Mouse (Mus musculus) neural tube, embryonic 11.5 days (tissue): Measurements from ENCODE around the gene Pramel6. TPM values are rescaled to one million over a fixed set of nuclear protein-coding genes. Genes with fewer than 3 reads are reported as not detected.
"Not testable (repeated sequence)": the region's sequence is repeated elsewhere in the genome, so short reads cannot be mapped to it uniquely, and the experiment has no call there.

Experiments used
- ATAC-seq: fragments of 200-750 bp; cut with Nextera tagmentation; 2 replicates; pipeline ENCODE4 v1.8.0; 2017; ENCODE audit warnings: moderate number of reproducible peaks, mild to moderate bottlenecking, moderate TSS enrichment, moderate library complexity; ENCODE audit not compliant: insufficient read depth, low FRiP score, low TSS enrichment
- DNase-seq: peaks from one replicate; pipeline ENCODE4 v3.0.0-alpha.2; 2015; ENCODE audit warnings: low spot score
- H3K27ac ChIP-seq: fragments of 300-500 bp; sonication (generic); 2 replicates; pipeline ENCODE4 v1.5.1; 2014; ENCODE audit warnings: low read depth, mild to moderate bottlenecking, low read length
- H3K27me3 ChIP-seq: fragments of 300-500 bp; sonication (generic); 2 replicates; pipeline ENCODE4 v1.6.1; 2014; ENCODE audit warnings: mild to moderate bottlenecking, low read length, mixed read lengths; ENCODE audit not compliant: control insufficient read depth, insufficient read depth
- H3K36me3 ChIP-seq: fragments of 300-500 bp; sonication (generic); 2 replicates; pipeline ENCODE4 v1.6.1; 2014; ENCODE audit warnings: mild to moderate bottlenecking, low read length, moderate library complexity, mixed read lengths; ENCODE audit not compliant: control insufficient read depth, insufficient read depth
- H3K4me1 ChIP-seq: fragments of 300-500 bp; sonication (generic); 2 replicates; pipeline ENCODE4 v1.6.1; 2014; ENCODE audit warnings: low read length, mixed read lengths; ENCODE audit not compliant: control insufficient read depth, insufficient read depth
- H3K4me2 ChIP-seq: fragments of 300-500 bp; sonication (generic); 2 replicates; pipeline ENCODE4 v1.6.1; 2014; ENCODE audit warnings: low read depth, mild to moderate bottlenecking, moderate library complexity
- H3K4me3 ChIP-seq: fragments of 300-500 bp; sonication (generic); 2 replicates; pipeline ENCODE4 v1.5.1; 2014; ENCODE audit warnings: low read depth, low read length
- H3K9ac ChIP-seq: fragments of 300-500 bp; sonication (generic); 2 replicates; pipeline ENCODE4 v1.6.1; 2014; ENCODE audit warnings: mild to moderate bottlenecking, low read length
- H3K9me3 ChIP-seq: fragments of 300-500 bp; sonication (generic); 2 replicates; pipeline ENCODE4 v1.6.1; 2016; ENCODE audit warnings: low read length; ENCODE audit not compliant: control insufficient read depth
- WGBS: fragments of 180-500 bp; shearing (Covaris S2); extraction: QIAGEN DNeasy Blood & Tissue Kit; methylation state at CpG from one replicate; pipeline ENCODE4 v1.1.7; 2014; 5-methylcytosine and 5-hydroxymethylcytosine counted together
- polyA plus RNA-seq: library from polyadenylated mRNA; unstranded; fragments of >200 nt; fragmentation: Nextera tagmentation; extraction: Ambion mirVana; gene quantifications from 2 replicates; pipeline ENCODE4 v1.2.1, GENCODE M21; 2014

Gene Pramel6
- polyA plus RNA-seq = not detected in 2 replicates

GRCm38 (mm10) chr2:87506265-87506664 is at the start of gene Pramel6:
Pramel6 (plus strand) TSS chr2:87506565.
- no peak within 1 kb of the TSS for H3K9ac ChIP-seq
- no peak within 1 kb of the TSS for H3K27ac ChIP-seq
- no peak within 1 kb of the TSS for H3K4me3 ChIP-seq
- H3K27me3 ChIP-seq = no peaks in the 10 kb centered on the region
- no peak within 1 kb of the TSS for H3K4me2 ChIP-seq
- no peaks in the 10 kb centered on the region for H3K4me1 ChIP-seq
- ATAC-seq (no peak), DNase-seq (no peak)
- WGBS = 88% methylated on average over 6 of the region's 6 CpGs
- H3K36me3 ChIP-seq = no peaks in the 10 kb centered on the region
- H3K9me3 ChIP-seq = no peaks in the 10 kb centered on the region

DNA sequence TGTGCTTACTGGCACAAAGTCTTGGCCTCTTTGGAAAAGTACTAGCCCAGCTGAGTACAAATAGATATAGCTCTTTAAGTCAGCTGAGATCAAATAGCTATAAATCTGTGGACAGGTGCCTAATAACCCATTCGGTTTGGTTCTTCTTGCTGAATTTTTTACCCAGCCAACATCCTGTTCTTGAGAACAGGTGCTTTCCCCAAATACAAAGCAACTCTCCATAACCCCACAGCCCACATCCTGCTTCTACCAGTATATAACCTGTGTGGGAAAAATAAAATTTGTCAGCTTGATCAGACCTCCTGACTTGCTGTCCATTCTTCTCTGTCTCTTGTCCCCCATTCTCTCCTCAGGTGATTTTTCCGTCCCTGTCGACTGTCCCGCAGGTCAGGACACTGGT is 44.6 kb upstream of the Pramel6 start:
- H3K4me2 ChIP-seq = no peak overlapping the region
- H3K9ac ChIP-seq = no peak overlapping the region
- H3K36me3 ChIP-seq = no peaks in the 10 kb centered on the region
- no peak for DNase-seq
- 92% methylated on average over 4 of the region's 4 CpGs for WGBS
- no peaks in the 10 kb centered on the region for H3K4me1 ChIP-seq
- no peak for ATAC-seq
- no peak overlapping the region for H3K4me3 ChIP-seq
- H3K27me3 ChIP-seq = no peaks in the 10 kb centered on the region
- no peaks in the 10 kb centered on the region for H3K9me3 ChIP-seq
- H3K27ac ChIP-seq = no peak overlapping the region

GRCm38 (mm10) chr2:87480207-87480606 is 26.2 kb upstream of the Pramel6 start:
- no peak overlapping the region for H3K4me2 ChIP-seq
- no peaks in the 10 kb centered on the region for H3K9me3 ChIP-seq
- H3K27ac ChIP-seq = no peak overlapping the region
- no peaks in the 10 kb centered on the region for H3K27me3 ChIP-seq
- H3K36me3 ChIP-seq = no peaks in the 10 kb centered on the region
- no peaks in the 10 kb centered on the region for H3K4me1 ChIP-seq
- DNase-seq (no peak), ATAC-seq (no peak)
- H3K9ac ChIP-seq = no peak overlapping the region
- H3K4me3 ChIP-seq = no peak overlapping the region

- no peaks in the 10 kb centered on the region for H3K9me3 ChIP-seq
- WGBS = 85% methylated on average over 4 of the region's 4 CpGs
- no peak overlapping the region for H3K4me3 ChIP-seq
- no peak overlapping the region for H3K9ac ChIP-seq
- H3K27me3 ChIP-seq = no peaks in the 10 kb centered on the region
- H3K4me2 ChIP-seq = no peak overlapping the region
- no peak overlapping the region for H3K27ac ChIP-seq
- ATAC-seq = no peak
- H3K36me3 ChIP-seq = no peaks in the 10 kb centered on the region
- no peak for DNase-seq
- H3K4me1 ChIP-seq = no peaks in the 10 kb centered on the region
Observed at GRCm38 (mm10) chr2:87481158-87481557, 25.2 kb upstream of the Pramel6 start.

- H3K4me1 ChIP-seq = no peaks in the 10 kb centered on the region
- no peaks in the 10 kb centered on the region for H3K9me3 ChIP-seq
- H3K36me3 ChIP-seq = no peaks in the 10 kb centered on the region
- ATAC-seq (no peak), DNase-seq (no peak)
- H3K4me3 ChIP-seq = no peak overlapping the region
- no peak overlapping the region for H3K4me2 ChIP-seq
- no peak overlapping the region for H3K9ac ChIP-seq
- 71% methylated on average over 2 of the region's 2 CpGs for WGBS
- no peaks in the 10 kb centered on the region for H3K27me3 ChIP-seq
- no peak overlapping the region for H3K27ac ChIP-seq
Observed at GRCm38 (mm10) chr2:87482276-87482675, 24.1 kb upstream of the Pramel6 start.

GRCm38 (mm10) chr2:87496993-87497392 is 9.4 kb upstream of the Pramel6 start, which contains the start of gene Pramel7:
Pramel7 (minus strand) TSS chr2:87497093.
- not testable (repeated sequence) for H3K9ac ChIP-seq, H3K4me2 ChIP-seq, ATAC-seq, H3K27ac ChIP-seq, DNase-seq, H3K27me3 ChIP-seq, H3K4me3 ChIP-seq, H3K4me1 ChIP-seq, H3K9me3 ChIP-seq, H3K36me3 ChIP-seq
- 88% methylated on average over 4 of the region's 5 CpGs for WGBS

- no peak overlapping the region for H3K9ac ChIP-seq
- WGBS = 89% methylated on average over 2 of the region's 2 CpGs
- no peak overlapping the region for H3K4me2 ChIP-seq
- DNase-seq (no peak), ATAC-seq (no peak)
- H3K4me3 ChIP-seq = no peak overlapping the region
- no peaks in the 10 kb centered on the region for H3K36me3 ChIP-seq
- H3K9me3 ChIP-seq = no peaks in the 10 kb centered on the region
- no peak overlapping the region for H3K27ac ChIP-seq
- no peaks in the 10 kb centered on the region for H3K4me1 ChIP-seq
- no peaks in the 10 kb centered on the region for H3K27me3 ChIP-seq
Observed at GRCm38 (mm10) chr2:87515046-87515445, 8.7 kb downstream of the Pramel6 start.

DNA sequence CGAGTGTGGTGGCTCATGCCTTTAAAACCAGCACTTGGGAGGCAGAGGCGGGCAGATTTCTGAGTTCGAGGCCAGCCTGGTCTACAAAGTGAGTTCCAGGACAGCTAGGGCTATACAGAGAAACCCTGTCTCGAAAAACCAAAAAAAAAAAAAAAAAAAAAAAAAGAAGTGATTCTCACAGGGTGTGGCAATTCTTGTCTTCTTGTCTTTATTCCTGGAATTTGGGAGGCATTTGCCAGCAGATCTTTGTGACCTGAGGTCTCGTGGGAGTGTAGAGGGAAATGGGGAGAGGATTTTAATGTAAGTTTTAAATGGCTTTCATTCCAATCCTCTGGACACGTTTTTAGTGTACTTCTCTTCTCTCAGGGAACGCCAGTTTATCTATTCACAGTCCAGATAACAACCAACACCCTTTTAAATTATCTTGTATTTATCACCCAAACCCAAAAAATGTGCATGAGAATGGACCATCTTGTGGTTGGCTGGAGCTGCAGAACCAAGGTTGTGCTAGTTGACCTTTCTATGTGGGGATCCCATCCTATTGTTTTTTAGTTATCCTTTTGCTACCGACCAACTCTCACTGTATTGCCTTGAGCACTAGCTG is 9.2 kb downstream of the Pramel6 start:
- no peak for ATAC-seq
- Histone ChIP-seq H3K4me2 (no peak overlapping the region), H3K36me3 (no peaks in the 10 kb centered on the region), H3K27me3 (no peaks in the 10 kb centered on the region), H3K27ac (no peak overlapping the region), H3K4me3 (no peak overlapping the region), H3K9me3 (no peaks in the 10 kb centered on the region), H3K9ac (no peak overlapping the region), H3K4me1 (no peaks in the 10 kb centered on the region)
- 84% methylated on average over 7 of the region's 8 CpGs for whole genome bisulfite sequencing
- DNase-seq = no peak

DNA sequence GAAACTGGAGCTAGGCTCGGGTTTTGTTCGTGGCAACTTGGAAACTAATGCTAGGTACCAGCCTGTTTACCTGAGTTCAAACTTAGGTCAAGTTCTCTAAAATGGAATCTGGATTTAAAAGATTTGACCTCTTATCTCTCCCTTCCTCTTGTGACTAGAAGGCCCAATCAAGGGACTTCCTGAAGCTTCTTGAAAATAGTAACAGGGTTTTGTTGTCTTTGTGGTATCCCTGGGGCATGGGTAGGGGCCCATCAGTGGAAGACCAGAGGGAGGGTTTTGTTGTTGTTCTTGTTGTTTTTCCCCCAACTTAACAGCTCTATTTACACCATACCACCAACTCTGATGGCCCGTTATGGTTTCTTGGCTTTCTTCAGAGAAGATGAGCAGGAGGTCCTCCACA is 10.2 kb downstream of the Pramel6 start:
- Histone ChIP-seq H3K4me3 (no peak overlapping the region), H3K36me3 (no peaks in the 10 kb centered on the region), H3K27me3 (no peaks in the 10 kb centered on the region), H3K4me2 (no peak overlapping the region), H3K27ac (no peak overlapping the region), H3K4me1 (no peaks in the 10 kb centered on the region), H3K9me3 (no peaks in the 10 kb centered on the region), H3K9ac (no peak overlapping the region)
- DNase-seq = no peak
- 85% methylated on average over 3 of the region's 3 CpGs for WGBS
- ATAC-seq = no peak
